Mouse (Mus musculus) liver, embryonic 12.5 days (tissue): ENCODE measurements around the gene Gm20767. TPM values are rescaled to one million over a fixed set of nuclear protein-coding genes. Genes with fewer than 3 reads are reported as not detected.
"Not testable (repeated sequence)": the region's sequence is repeated elsewhere in the genome, so short reads cannot be mapped to it uniquely, and the experiment has no call there.

Experiments
- ATAC-seq: fragments of 200-750 bp; cut with Nextera tagmentation; 2 replicates; pipeline ENCODE4 v1.8.0; 2017; ENCODE audit warnings: moderate number of reproducible peaks, mild to moderate bottlenecking, moderate library complexity
- H3K27ac ChIP-seq: fragments of 300-500 bp; sonication (generic); 2 replicates; pipeline ENCODE4 v1.5.1; 2016; ENCODE audit warnings: mild to moderate bottlenecking
- H3K27me3 ChIP-seq: fragments of 300-500 bp; sonication (generic); replicated peaks from 2 replicates; pipeline ENCODE4 v1.6.1; 2016; ENCODE audit warnings: mild to moderate bottlenecking, moderate library complexity
- H3K36me3 ChIP-seq: fragments of 300-500 bp; sonication (generic); 2 replicates; pipeline ENCODE4 v1.6.1; 2016; ENCODE audit warnings: mild to moderate bottlenecking, moderate library complexity
- H3K4me1 ChIP-seq: fragments of 300-500 bp; sonication (generic); 2 replicates; pipeline ENCODE4 v1.6.1; 2016
- H3K4me2 ChIP-seq: fragments of 300-500 bp; sonication (generic); 2 replicates; pipeline ENCODE4 v1.6.1; 2016; ENCODE audit warnings: mild to moderate bottlenecking, moderate library complexity
- H3K4me3 ChIP-seq: fragments of 300-500 bp; sonication (generic); 2 replicates; pipeline ENCODE4 v1.5.1; 2016; ENCODE audit warnings: mild to moderate bottlenecking, moderate library complexity
- H3K9ac ChIP-seq: fragments of 300-500 bp; sonication (generic); 2 replicates; pipeline ENCODE4 v1.6.1; 2016; ENCODE audit warnings: mild to moderate bottlenecking, moderate library complexity
- H3K9me3 ChIP-seq: fragments of 300-500 bp; sonication (generic); replicated peaks from 2 replicates; pipeline ENCODE4 v1.6.1; 2016; ENCODE audit warnings: mild to moderate bottlenecking, moderate library complexity
- WGBS: fragments of 180-500 bp; shearing (Covaris S2); methylation state at CpG from one replicate; pipeline ENCODE4 v1.1.7; 2016; ENCODE audit not compliant: insufficient replicate concordance; 5-methylcytosine and 5-hydroxymethylcytosine counted together
- polyA plus RNA-seq: library from polyadenylated mRNA; unstranded; fragments of >200 nt; fragmentation: Nextera tagmentation; extraction: Ambion mirVana; gene quantifications from 2 replicates; pipeline ENCODE4 v1.2.1, GENCODE M21; 2016

The Gm20767 gene
- polyA plus RNA-seq, result not detected in 2 replicates

- H3K27ac ChIP-seq, ATAC-seq, H3K4me1 ChIP-seq, H3K4me3 ChIP-seq, H3K36me3 ChIP-seq, H3K9me3 ChIP-seq, H3K9ac ChIP-seq, H3K27me3 ChIP-seq, H3K4me2 ChIP-seq: not testable (repeated sequence)
- WGBS, result 70% methylated on average over 2 of the region's 5 CpGs
Measured at GRCm38 (mm10) chr13:120139946-120140345, at the start of gene Gm20767. TSS of gene Gm20767 (plus strand) at chr13:120140246.

GRCm38 (mm10) chr13:120092950-120093349 is 47.1 kb upstream of the Gm20767 start:
- H3K4me1 ChIP-seq, H3K9ac ChIP-seq, H3K9me3 ChIP-seq, ATAC-seq, H3K27ac ChIP-seq, H3K36me3 ChIP-seq, H3K4me3 ChIP-seq, H3K4me2 ChIP-seq, H3K27me3 ChIP-seq: not testable (repeated sequence)
- WGBS, result no CpG with 5 or more reads among the region's 13 CpGs

GRCm38 (mm10) chr13:120096241-120096937 is 43.7 kb upstream of the Gm20767 start:
- not testable (repeated sequence) for H3K9ac ChIP-seq, H3K36me3 ChIP-seq, H3K9me3 ChIP-seq, H3K4me1 ChIP-seq, H3K4me3 ChIP-seq, H3K27ac ChIP-seq, H3K27me3 ChIP-seq
- under 1% methylated on average over 25 of the region's 38 CpGs for WGBS
- H3K4me2 ChIP-seq, result peak overlapping the region; percentile 24; the same call in 1 of the 2 replicates
- peak; percentile 66 for ATAC-seq

GRCm38 (mm10) chr13:120096938-120097256 is 43.1 kb upstream of the Gm20767 start:
- H3K27me3 ChIP-seq, H3K4me3 ChIP-seq, H3K9ac ChIP-seq, H3K36me3 ChIP-seq, H3K9me3 ChIP-seq, H3K4me1 ChIP-seq, H3K27ac ChIP-seq: not testable (repeated sequence)
- H3K4me2 ChIP-seq, result 0 out of 2 replicates have a peak overlapping the region, but pooled peaks have one; percentile 24
- 3% methylated on average over 7 of the region's 13 CpGs for WGBS
- ATAC-seq, result peak; percentile 18; the same call in 1 of the 2 replicates

- not testable (repeated sequence) for H3K27ac ChIP-seq, H3K4me2 ChIP-seq, H3K27me3 ChIP-seq, H3K36me3 ChIP-seq, H3K9ac ChIP-seq, ATAC-seq, H3K9me3 ChIP-seq, H3K4me1 ChIP-seq, H3K4me3 ChIP-seq
- no CpG with 5 or more reads among the region's 5 CpGs for WGBS
Measured at GRCm38 (mm10) chr13:120099327-120099726, 40.7 kb upstream of the Gm20767 start.

GRCm38 (mm10) chr13:120106504-120106903 is 33.5 kb upstream of the Gm20767 start:
- H3K9me3 ChIP-seq, ATAC-seq, H3K9ac ChIP-seq, H3K4me3 ChIP-seq, H3K4me1 ChIP-seq, H3K4me2 ChIP-seq, H3K27ac ChIP-seq, H3K27me3 ChIP-seq, H3K36me3 ChIP-seq: not testable (repeated sequence)
- no CpG with 5 or more reads among the region's 5 CpGs for WGBS

GRCm38 (mm10) chr13:120107000-120107399 is 33.0 kb upstream of the Gm20767 start:
- H3K4me1 ChIP-seq, H3K36me3 ChIP-seq, H3K4me2 ChIP-seq, H3K9ac ChIP-seq, H3K9me3 ChIP-seq, H3K4me3 ChIP-seq, H3K27me3 ChIP-seq, ATAC-seq, H3K27ac ChIP-seq: not testable (repeated sequence)
- WGBS, result 46% methylated on average over 2 of the region's 2 CpGs

- H3K27me3 ChIP-seq, result not testable (repeated sequence)
Measured at GRCm38 (mm10) chr13:120142348-120142747, 2.3 kb downstream of the Gm20767 start.

GRCm38 (mm10) chr13:120149660-120150407 is 9.8 kb downstream of the Gm20767 start:
- H3K27ac ChIP-seq, H3K9ac ChIP-seq, H3K4me2 ChIP-seq, H3K27me3 ChIP-seq, H3K4me3 ChIP-seq, H3K36me3 ChIP-seq, ATAC-seq, H3K9me3 ChIP-seq, H3K4me1 ChIP-seq: not testable (repeated sequence)
- WGBS, result 44% methylated on average over 3 of the region's 4 CpGs

More at GRCm38 (mm10) chr13:120142348-120142747, 2.3 kb downstream of the Gm20767 start:
- not testable (repeated sequence) for H3K9ac ChIP-seq, H3K36me3 ChIP-seq, H3K4me3 ChIP-seq, ATAC-seq, H3K9me3 ChIP-seq, H3K27ac ChIP-seq, H3K4me1 ChIP-seq, H3K4me2 ChIP-seq
- 47% methylated on average over 2 of the region's 3 CpGs for WGBS

GRCm38 (mm10) chr13:120150589-120150988 is 10.5 kb downstream of the Gm20767 start:
- H3K9ac ChIP-seq, H3K4me3 ChIP-seq, H3K4me2 ChIP-seq, H3K4me1 ChIP-seq, H3K36me3 ChIP-seq, H3K9me3 ChIP-seq, H3K27ac ChIP-seq, H3K27me3 ChIP-seq, ATAC-seq: not testable (repeated sequence)
- 48% methylated on average over 3 of the region's 3 CpGs for WGBS

GRCm38 (mm10) chr13:120168301-120168700 is 28.3 kb downstream of the Gm20767 start:
- ATAC-seq, H3K4me2 ChIP-seq, H3K27me3 ChIP-seq, H3K9me3 ChIP-seq, H3K4me1 ChIP-seq, H3K36me3 ChIP-seq, H3K9ac ChIP-seq, H3K4me3 ChIP-seq, H3K27ac ChIP-seq: not testable (repeated sequence)
- WGBS, result 39% methylated on average over 5 of the region's 5 CpGs

- not testable (repeated sequence) for H3K4me2 ChIP-seq, H3K4me1 ChIP-seq
Measured at GRCm38 (mm10) chr13:120172133-120172532, 32.1 kb downstream of the Gm20767 start, which contains the start of gene Gm21818. TSS of gene Gm21818 (plus strand) at chr13:120172433.

More at GRCm38 (mm10) chr13:120172133-120172532, 32.1 kb downstream of the Gm20767 start, which contains the start of gene Gm21818:
- WGBS, result 57% methylated on average over 4 of the region's 4 CpGs
- H3K4me3 ChIP-seq, ATAC-seq, H3K9me3 ChIP-seq, H3K27ac ChIP-seq, H3K36me3 ChIP-seq, H3K27me3 ChIP-seq, H3K9ac ChIP-seq: not testable (repeated sequence)
